Comparison of ENCODE assay signal across 8 mouse cellular contexts in the genomic region with DNA sequence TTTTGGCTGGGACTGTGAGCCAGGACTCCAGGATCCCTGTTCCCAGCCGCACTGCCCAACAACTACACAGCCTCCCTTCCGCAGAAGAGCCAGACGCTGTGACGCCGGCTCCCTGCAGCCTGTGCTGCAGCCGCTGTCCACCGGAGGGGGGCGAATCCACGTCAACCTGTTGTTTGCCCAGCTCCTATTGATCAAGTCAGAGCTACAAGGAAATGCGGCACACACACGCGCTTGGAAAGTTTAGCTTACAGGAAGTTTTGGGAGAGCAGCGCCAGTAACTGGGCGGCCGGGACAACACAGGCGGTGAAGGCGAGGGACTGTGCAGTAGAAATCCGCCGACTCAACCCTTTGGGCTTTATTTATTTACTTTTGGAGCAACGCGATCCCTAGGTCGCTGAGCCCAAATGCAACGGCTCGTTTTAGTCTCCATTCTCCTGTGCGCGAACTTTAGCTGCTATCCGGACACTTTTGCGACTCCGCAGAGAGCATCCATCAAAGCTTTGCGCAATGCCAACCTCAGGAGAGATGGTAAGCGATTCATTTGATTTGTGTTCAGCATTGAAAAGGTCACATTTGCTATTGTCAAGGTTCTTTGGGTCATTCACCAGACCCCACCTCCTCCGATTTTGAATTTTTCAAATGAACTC. TPM values are rescaled to one million over a fixed set of nuclear protein-coding genes. Genes with fewer than 3 reads are reported as not detected.
DNase-seq lines count a peak whose midpoint lies in the region.

Pdgfd (plus strand) TSS at position 194 of the 647 bp plus-strand sequence.

- 1% methylated on average over 32 of the region's 32 CpGs for WGBS in hindbrain, embryonic 10.5 days

- H3K4me3 ChIP-seq in brown adipose tissue, adult 24 weeks (ENCODE audit: insufficient read depth, low read depth, low read length) = peak within 1 kb of the TSS; percentile 64
- H3K4me3 ChIP-seq in hindbrain, embryonic 10.5 days = peak within 1 kb of the TSS; percentile 58

- peak within 1 kb of the TSS; percentile 93 for H3K27ac ChIP-seq in brown adipose tissue, adult 24 weeks (replicated peaks; ENCODE audit: low read depth, low read length)
- peak within 1 kb of the TSS; percentile 81 for H3K27ac ChIP-seq in hindbrain, embryonic 10.5 days

- H3K27me3 ChIP-seq in hindbrain, embryonic 10.5 days (ENCODE audit: insufficient read depth, poor library complexity, severe bottlenecking) = no peaks in the 10 kb centered on the region

- no peaks in the 10 kb centered on the region for H3K36me3 ChIP-seq in hindbrain, embryonic 10.5 days

- peak; percentile 2 for DNase-seq in NIH3T3 (ENCODE audit: low read depth)
- peak; percentile 6 to 8 for DNase-seq in frontal cortex, postnatal 14 days (ENCODE audit: low spot score in 2 of 2)
- peak; percentile 80 for DNase-seq in hindbrain, embryonic 10.5 days (ENCODE audit: low spot score)
- DNase-seq in layer of hippocampus, postnatal 14 days (ENCODE audit: low spot score in 2 of 2) = peak; percentile 11 to 22
- DNase-seq in lung, postnatal 25 days (ENCODE audit: low spot score) = peak; percentile 59
- DNase-seq in right cerebral cortex, postnatal 14 days = peak; percentile 26
- no peak for DNase-seq in thymus, postnatal 36 days

- no peaks in the 10 kb centered on the region for H3K9me3 ChIP-seq in hindbrain, embryonic 10.5 days

- peaks cover 10% of the 10 kb centered on the region; the same call in 1 of the 2 replicates for H3K4me1 ChIP-seq in brown adipose tissue, adult 24 weeks (ENCODE audit: control insufficient read depth, insufficient read depth, insufficient read length, low read length)
- peaks cover 16% of the 10 kb centered on the region for H3K4me1 ChIP-seq in hindbrain, embryonic 10.5 days (replicated peaks)

RNA-seq across cellular contexts. Expression of gene Pdgfd, which starts in this region (rescaled TPM):
- polyA plus RNA-seq in brown adipose tissue, adult 24 weeks (2012; ENCODE audit: insufficient read depth, insufficient read length, missing spikeins) = 29.9 and 32.4 TPM in 2 replicates
- polyA plus RNA-seq in hindbrain, embryonic 10.5 days (2016; fragmentation: Nextera tagmentation; extraction: Ambion mirVana) = 4.0 and 4.4 TPM in 2 replicates
- total RNA-seq in layer of hippocampus, postnatal 14 days (2021) = 1 to 10 TPM; 6.2 to 6.6 TPM

Comparison
In these comparisons a context has a peak if more than half of its experiments do, and no peak if none do; other contexts are left out.
1. DNase-seq: peak in NIH3T3 (single experiment), frontal cortex, postnatal 14 days (2 of 2), hindbrain, embryonic 10.5 days (single experiment), layer of hippocampus, postnatal 14 days (2 of 2), lung, postnatal 25 days (single experiment) and right cerebral cortex, postnatal 14 days (single experiment); none in thymus, postnatal 36 days (0 of 2).